ENCODE assay signal across 21 mouse cellular contexts in genomic region chr11:57004611-57005010, GRCm38 (mm10). TPM values are rescaled to one million over a fixed set of nuclear protein-coding genes. Genes with fewer than 3 reads are reported as not detected.
DNase-seq lines count a peak whose midpoint lies in the region; ATAC-seq and TF ChIP-seq lines count a peak whose summit lies in the region.
"Had no signal": no experiment of that assay in that cellular context is flagged by ENCODE, and none has a peak within 500 bp of the region (broad histone marks: within the 10 kb centered on the region; RNA-seq: fewer than 3 reads in every experiment).

No protein-coding gene starts in this region.

- H3K36me3 ChIP-seq in lung, embryonic 14.5 days (ENCODE audit: insufficient read depth) = no peaks in the 10 kb centered on the region
- H3K36me3 ChIP-seq in embryonic facial prominence, embryonic 12.5 days = no peaks in the 10 kb centered on the region
- H3K36me3 ChIP-seq: forebrain, embryonic 12.5 days; heart, embryonic 12.5 days; hindbrain, embryonic 13.5 days had no signal

- no peak for ATAC-seq in lung, embryonic 14.5 days (ENCODE audit: insufficient read depth)
- 0 out of 2 replicates have a peak, but pooled peaks have one; percentile 47 for ATAC-seq in embryonic facial prominence, embryonic 12.5 days (ENCODE audit: insufficient number of reproducible peaks, insufficient read depth, low FRiP score, low TSS enrichment)
- ATAC-seq: activated CD4-positive, CD25-positive, alpha-beta regulatory T cell, adult 4 months; hindbrain, postnatal 0 days; Patski had no signal

- H3K9ac ChIP-seq in lung, embryonic 14.5 days = no peak overlapping the region
- H3K9ac ChIP-seq in embryonic facial prominence, embryonic 12.5 days = no peak overlapping the region
- H3K9ac ChIP-seq: forebrain, embryonic 12.5 days; heart, embryonic 12.5 days; hindbrain, embryonic 13.5 days had no signal

- peak; percentile 29 for DNase-seq in embryo, embryonic 11 days
- no peak for DNase-seq in embryo, embryonic 10 days (ENCODE audit: low spot score)
- peak; percentile 14 for DNase-seq in lung, embryonic 14.5 days
- no peak for DNase-seq in lung, postnatal 4 days
- DNase-seq in NIH3T3 (ENCODE audit: low read depth) = peak; percentile 16
- DNase-seq in thymus, postnatal 25 days = no peak
- no peak for DNase-seq in kidney, adult 18-20 months
- DNase-seq: adrenal gland, postnatal 14 days; cerebellum, adult 18-20 months; cerebellum, adult 9-11 months; cerebellum, postnatal 36 days; gastrocnemius, postnatal 14 days; heart, adult 2 months; heart, postnatal 10 days had no signal

- no peak for TF ChIP-seq CTCF in lung, embryonic 14.5 days (IDR thresholded peaks at IDR 0.05; ENCODE audit: low read depth)

- H3K9me3 ChIP-seq in lung, embryonic 14.5 days (ENCODE audit: low read depth, low read length) = no peaks in the 10 kb centered on the region
- no peaks in the 10 kb centered on the region for H3K9me3 ChIP-seq in embryonic facial prominence, embryonic 12.5 days
- H3K9me3 ChIP-seq: forebrain, embryonic 12.5 days; heart, embryonic 12.5 days; hindbrain, embryonic 13.5 days had no signal

- no peak overlapping the region for H3K27ac ChIP-seq in lung, embryonic 14.5 days (ENCODE audit: low read depth)
- no peak overlapping the region for H3K27ac ChIP-seq in embryonic facial prominence, embryonic 12.5 days
- H3K27ac ChIP-seq: forebrain, embryonic 12.5 days; heart, adult 2 months; hindbrain, embryonic 13.5 days; hindbrain, postnatal 0 days had no signal

- WGBS in lung, embryonic 14.5 days = 36% methylated on average over 3 of the region's 3 CpGs
- 8% methylated on average over 3 of the region's 3 CpGs for WGBS in embryonic facial prominence, embryonic 12.5 days

- H3K4me1 ChIP-seq in lung, embryonic 14.5 days (ENCODE audit: insufficient read depth) = no peaks in the 10 kb centered on the region
- peaks cover 8% of the 10 kb centered on the region for H3K4me1 ChIP-seq in embryonic facial prominence, embryonic 12.5 days
- H3K4me1 ChIP-seq: forebrain, embryonic 12.5 days had no signal

- H3K4me2 ChIP-seq in lung, embryonic 14.5 days = no peak overlapping the region
- no peak overlapping the region for H3K4me2 ChIP-seq in embryonic facial prominence, embryonic 12.5 days (replicated peaks)
- H3K4me2 ChIP-seq: forebrain, embryonic 12.5 days; heart, embryonic 12.5 days; hindbrain, embryonic 13.5 days had no signal

- H3K27me3 ChIP-seq in lung, embryonic 14.5 days (ENCODE audit: insufficient read depth, low read length) = no peaks in the 10 kb centered on the region
- no peaks in the 10 kb centered on the region for H3K27me3 ChIP-seq in embryonic facial prominence, embryonic 12.5 days
- H3K27me3 ChIP-seq: forebrain, embryonic 12.5 days; heart, embryonic 12.5 days; Patski had no signal

- H3K4me3 ChIP-seq in lung, embryonic 14.5 days (ENCODE audit: low read depth, low read length) = no peak overlapping the region
- no peak overlapping the region for H3K4me3 ChIP-seq in embryonic facial prominence, embryonic 12.5 days
- H3K4me3 ChIP-seq: forebrain, embryonic 12.5 days; heart, adult 2 months; heart, embryonic 12.5 days; hindbrain, embryonic 13.5 days had no signal

RNA-seq across cellular contexts. Expression of gene Gria1, which starts 6.6 kb away (rescaled TPM):
- polyA plus RNA-seq in lung, embryonic 14.5 days (2014; fragmentation: Nextera tagmentation; extraction: Ambion mirVana) = 0.29 and 0.37 TPM in 2 replicates
- 2.6 and 3.2 TPM in 2 replicates for polyA plus RNA-seq in embryonic facial prominence, embryonic 12.5 days (2016; fragmentation: Nextera tagmentation; extraction: Ambion mirVana)
- polyA plus RNA-seq: activated CD4-positive, CD25-positive, alpha-beta regulatory T cell, adult 4 months had no signal

Comparison
In these comparisons a context has a peak if more than half of its experiments do, and no peak if none do; other contexts are left out.
1. DNase-seq: peak in embryo, embryonic 11 days (single experiment), lung, embryonic 14.5 days (single experiment) and NIH3T3 (single experiment); none in embryo, embryonic 10 days (single experiment), lung, postnatal 4 days (0 of 2), thymus, postnatal 25 days (single experiment) and kidney, adult 18-20 months (single experiment).